Mouse (Mus musculus) left cerebral cortex, adult 18-20 months (tissue): ENCODE measurements around the gene Tbkbp1. TPM values are rescaled to one million over a fixed set of nuclear protein-coding genes. Genes with fewer than 3 reads are reported as not detected.

Experiments used
- DNase-seq, 2 experiments: peaks; one replicate each; pipeline ENCODE4 v3.0.0; 2021 to 2022; ENCODE audit warnings: low spot score in 2 of 2, mixed read lengths in 1 of 2
- total RNA-seq, 2 experiments: library from RNA; stranded (reverse); gene quantifications; 2 replicates each; pipeline ENCODE4 v1.2.3; 2021

Gene Tbkbp1
- total RNA-seq, 2 experiments from 2014 or later = 54.8 to 58.4 TPM

GRCm38 (mm10) chr11:97160341-97160740 is 9.0 kb upstream of the Tbkbp1 start:
- no peak for DNase-seq

- no peak for DNase-seq
Observed at GRCm38 (mm10) chr11:97156999-97157398, 5.7 kb upstream of the Tbkbp1 start.

GRCm38 (mm10) chr11:97152662-97153287 is 1.5 kb upstream of the Tbkbp1 start:
- no peak for DNase-seq

GRCm38 (mm10) chr11:97152023-97152426 is 730 bp upstream of the Tbkbp1 start:
- DNase-seq = no peak

GRCm38 (mm10) chr11:97150411-97151330 is 624 bp downstream of the Tbkbp1 start:
- peak; percentile 49 to 57 for DNase-seq

- DNase-seq = no peak
Observed at GRCm38 (mm10) chr11:97149995-97150410, 1.3 kb downstream of the Tbkbp1 start.

- DNase-seq = no peak
Observed at GRCm38 (mm10) chr11:97149026-97149425, 2.3 kb downstream of the Tbkbp1 start.

- no peak for DNase-seq
Observed at GRCm38 (mm10) chr11:97148591-97148990, 2.7 kb downstream of the Tbkbp1 start.

GRCm38 (mm10) chr11:97147333-97147732 is 4.0 kb downstream of the Tbkbp1 start:
- DNase-seq = no peak

- DNase-seq = peak; percentile 83 to 89
Observed at GRCm38 (mm10) chr11:97146724-97147123, 4.6 kb downstream of the Tbkbp1 start.

GRCm38 (mm10) chr11:97145951-97146350 is 5.3 kb downstream of the Tbkbp1 start:
- DNase-seq = no peak

GRCm38 (mm10) chr11:97145320-97145719 is 6.0 kb downstream of the Tbkbp1 start:
- DNase-seq = no peak

- no peak for DNase-seq
Observed at GRCm38 (mm10) chr11:97143196-97143900, 7.9 kb downstream of the Tbkbp1 start.

GRCm38 (mm10) chr11:97142159-97142608 is 9.1 kb downstream of the Tbkbp1 start:
- no peak for DNase-seq

GRCm38 (mm10) chr11:97140811-97141210 is 10.5 kb downstream of the Tbkbp1 start:
- no peak for DNase-seq

- no peak for DNase-seq
Observed at GRCm38 (mm10) chr11:97139256-97139655, 12.0 kb downstream of the Tbkbp1 start.

GRCm38 (mm10) chr11:97138554-97139226 is 12.6 kb downstream of the Tbkbp1 start:
- peak; percentile 41 to 64 for DNase-seq

- DNase-seq = no peak
Observed at GRCm38 (mm10) chr11:97133270-97133669, 18.0 kb downstream of the Tbkbp1 start.

- DNase-seq = no peak
Observed at GRCm38 (mm10) chr11:97132185-97132584, 19.1 kb downstream of the Tbkbp1 start.

- no peak for DNase-seq
Observed at GRCm38 (mm10) chr11:97131683-97132082, 19.6 kb downstream of the Tbkbp1 start.

GRCm38 (mm10) chr11:97130318-97130717 is 21.0 kb downstream of the Tbkbp1 start:
- DNase-seq = no peak
